Mouse (Mus musculus): ENCODE results near the gene Gm5741.

Gene Gm5741

DNA sequence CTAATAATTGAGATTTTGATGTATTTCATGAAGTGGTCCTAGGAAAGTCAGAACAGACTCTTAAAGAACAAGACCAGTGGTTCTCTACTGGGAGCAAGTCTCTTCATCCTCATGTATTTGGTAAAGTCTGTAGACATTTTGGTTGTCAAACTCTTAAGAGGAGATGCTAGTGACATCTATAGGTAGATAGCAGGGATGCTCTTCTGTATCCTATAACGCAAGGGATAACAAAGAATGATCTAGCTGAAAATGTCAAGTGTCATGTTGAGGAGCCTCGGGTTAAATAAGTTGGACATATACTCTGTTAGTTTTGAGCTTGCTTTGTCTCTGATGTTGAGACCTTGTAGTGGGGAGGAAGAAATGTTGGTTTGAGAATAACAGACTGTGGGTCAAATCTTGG is 39.9 kb downstream of the Gm5741 start:
- DNase-seq (ENCODE audit: low read depth, low spot score): no peak

DNA sequence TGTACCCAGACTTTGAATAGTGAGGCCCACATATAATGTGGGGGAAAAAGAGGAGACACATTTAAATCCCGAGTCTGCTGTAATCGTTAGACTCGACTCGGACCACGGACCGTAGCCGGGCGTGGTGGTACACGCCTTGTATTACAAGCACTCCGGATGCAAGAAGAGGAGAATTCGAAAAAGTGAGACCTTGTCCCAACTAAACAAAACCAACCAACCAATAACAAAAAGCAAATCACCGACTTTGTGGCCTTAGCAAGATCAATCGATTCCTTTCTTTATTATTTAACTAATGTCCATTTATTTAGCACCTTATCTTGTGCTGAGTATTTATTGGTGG is 40.3 kb downstream of the Gm5741 start:
- peak; percentile 20 for DNase-seq (ENCODE audit: low read depth, low spot score)

DNA sequence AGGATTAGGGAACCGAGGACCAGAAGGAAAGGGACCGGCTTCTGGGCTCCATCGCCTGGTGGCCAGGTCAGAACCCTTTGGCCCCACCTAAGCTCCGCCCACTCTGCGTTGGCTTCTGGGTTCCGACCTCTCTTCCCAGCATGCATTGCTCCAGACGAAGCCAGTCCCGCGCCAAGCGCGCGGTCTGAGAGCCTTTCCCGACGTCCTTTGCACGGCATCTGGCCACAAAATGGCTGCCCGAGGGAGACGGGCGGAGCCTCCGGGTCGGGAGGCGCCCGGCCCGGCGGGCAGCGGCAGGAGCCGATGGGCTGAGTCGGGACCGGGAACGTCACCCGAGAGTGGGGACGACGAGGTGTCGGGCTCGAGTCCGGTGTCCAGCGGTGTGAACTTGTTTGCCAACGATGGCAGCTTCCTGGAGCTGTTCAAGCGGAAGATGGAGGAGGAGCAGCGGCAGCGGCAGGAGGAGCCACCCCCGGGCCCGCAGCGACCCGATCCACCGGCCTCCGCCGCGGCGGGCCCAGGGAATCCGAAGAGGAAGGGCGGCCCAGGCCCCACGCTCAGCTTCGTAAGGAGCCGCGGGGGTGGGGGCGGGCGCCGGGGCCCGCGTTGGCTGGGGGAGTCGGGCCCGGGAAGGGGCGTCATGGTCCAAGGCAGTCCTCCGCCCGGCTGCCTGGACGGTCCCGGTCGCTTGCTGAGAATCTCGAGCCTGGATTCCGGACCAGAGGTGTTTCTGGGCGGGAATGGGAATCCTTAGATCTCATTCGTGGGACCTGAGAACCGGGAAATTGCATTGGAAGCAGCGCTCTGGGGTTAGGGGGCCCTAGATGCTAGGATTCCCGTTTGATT is 40.9 kb downstream of the Gm5741 start, which contains the start of gene Trir:
Trir (plus strand) TSS at position 154 of the 846 bp plus-strand sequence.
- peak; percentile 97 for DNase-seq (ENCODE audit: low read depth, low spot score)

DNA sequence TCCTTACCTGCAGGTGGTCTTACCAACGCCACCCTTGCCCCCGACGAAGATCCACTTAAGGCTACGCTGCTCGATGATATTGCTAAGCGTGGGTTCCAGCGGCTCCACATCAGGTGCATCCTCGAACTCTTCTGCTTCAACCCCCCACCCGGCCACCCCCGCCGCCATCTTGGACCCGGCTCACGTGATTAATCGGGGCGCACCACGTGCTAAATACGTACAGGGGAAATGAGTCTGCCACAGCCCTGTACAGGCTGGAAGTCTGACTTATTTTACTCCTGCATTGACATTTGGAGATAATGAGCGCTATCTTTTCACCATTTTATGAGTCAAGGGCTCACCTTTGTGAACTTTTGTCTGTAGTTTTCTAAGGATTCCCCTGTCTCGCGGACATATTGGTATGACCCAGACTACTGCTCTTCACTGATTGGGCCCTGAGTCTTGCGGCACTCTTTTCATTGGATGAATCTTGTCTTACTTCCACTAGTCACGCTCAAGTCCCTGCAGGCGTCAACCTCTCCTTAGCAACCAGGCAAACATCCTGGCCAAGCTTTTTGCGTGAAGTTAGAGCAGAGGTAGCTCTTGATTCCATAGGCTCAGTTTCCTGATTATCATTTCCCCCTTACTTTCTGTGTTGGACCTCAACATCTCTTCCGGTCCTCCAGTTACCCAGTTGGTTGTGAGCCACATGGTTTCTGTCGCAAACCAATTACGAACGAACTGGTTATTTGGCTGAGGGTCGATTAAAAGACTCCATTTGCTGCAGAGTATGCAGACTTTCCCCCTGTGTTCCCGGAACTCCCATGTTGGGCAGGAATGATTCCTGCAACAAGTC is 42.5 kb downstream of the Gm5741 start, which contains the start of gene Asna1:
Asna1 (minus strand) TSS at position 184 of the 835 bp plus-strand sequence.
- DNase-seq (ENCODE audit: low read depth, low spot score): peak; percentile 96

DNA sequence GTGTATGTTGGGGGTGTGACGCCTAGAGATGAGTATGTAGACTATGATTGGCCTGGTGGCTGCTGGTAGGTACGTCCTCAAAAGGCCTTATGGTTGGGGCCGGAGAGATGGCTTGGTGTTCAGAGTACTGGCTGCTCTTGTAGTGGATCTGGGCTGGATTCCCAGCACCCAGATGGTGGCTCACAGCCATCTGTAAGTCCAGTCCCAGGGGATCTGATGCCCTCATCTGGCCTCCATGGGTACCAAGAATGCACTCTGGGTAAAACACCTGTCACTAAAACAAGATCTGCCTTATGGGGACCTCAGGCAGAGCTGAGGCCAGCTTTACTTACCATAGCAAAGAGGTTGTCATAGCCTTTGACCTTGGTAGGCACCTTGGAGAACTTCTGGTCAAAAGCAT is 43.9 kb downstream of the Gm5741 start:
- no peak for DNase-seq (ENCODE audit: low read depth, low spot score)

DNA sequence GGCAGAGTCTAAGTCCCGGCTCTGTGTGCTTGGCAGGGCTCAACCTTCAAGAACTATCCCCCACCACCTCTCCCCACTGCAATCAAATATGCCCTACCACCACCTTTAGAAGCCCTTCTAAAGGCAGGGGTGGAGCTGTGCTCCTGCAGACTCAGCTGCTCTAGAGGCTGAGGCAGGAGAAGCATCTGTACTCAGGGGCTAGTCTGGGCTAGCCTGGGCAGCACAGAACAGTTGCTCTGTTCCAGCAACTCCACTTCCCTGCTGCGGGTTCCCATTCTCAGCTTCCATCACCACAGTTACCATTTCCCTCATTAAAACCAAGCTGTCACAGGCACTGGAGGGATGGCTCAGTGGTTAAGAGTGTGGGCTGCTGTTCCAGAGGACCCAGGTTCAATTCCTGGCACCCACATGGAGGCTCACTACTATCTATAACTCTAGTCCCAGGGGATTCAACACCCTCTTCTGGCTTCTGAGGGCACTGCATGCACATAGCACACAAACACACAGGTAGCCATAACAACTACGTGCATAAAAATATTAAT is 46.2 kb downstream of the Gm5741 start:
- DNase-seq (ENCODE audit: low read depth, low spot score): no peak

All from forelimb bud, embryonic 11.5 days (tissue).